Mouse (Mus musculus) kidney, postnatal 10 days (tissue): ENCODE results near the gene Neurod2.

Experiments
- DNase-seq: peaks from one replicate; pipeline ENCODE4 v3.0.0; 2021; ENCODE audit warnings: mixed read lengths

The Neurod2 gene

DNA sequence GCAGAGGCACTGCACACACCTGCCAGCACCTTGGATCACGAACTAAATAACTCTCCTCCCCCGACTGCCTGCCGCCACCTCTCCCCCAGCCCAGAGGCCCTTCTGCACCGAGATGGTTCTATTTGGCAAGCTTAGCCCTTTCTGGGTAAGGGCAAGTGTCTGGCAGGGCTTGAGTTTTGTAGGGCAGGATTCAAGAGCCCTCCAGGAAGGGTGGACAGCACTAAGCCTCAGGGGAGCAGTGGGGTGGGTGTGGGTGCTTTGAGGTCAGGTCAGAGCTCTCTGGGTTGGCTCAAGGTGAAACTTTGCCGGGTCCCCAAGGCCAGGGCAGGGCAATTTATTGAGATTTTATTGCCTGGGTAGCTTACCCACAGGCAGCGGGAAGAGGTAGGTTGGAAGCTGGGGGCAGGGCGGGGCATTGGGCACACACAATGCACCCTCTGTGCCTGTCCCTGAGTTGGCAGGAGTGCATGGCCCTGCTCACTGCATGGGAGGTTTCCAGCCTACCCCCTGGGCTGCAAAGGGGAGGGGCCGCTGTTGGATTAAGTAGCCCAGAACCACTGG is 24.3 kb upstream of the Neurod2 start:
- peak; percentile 27 for DNase-seq

DNA sequence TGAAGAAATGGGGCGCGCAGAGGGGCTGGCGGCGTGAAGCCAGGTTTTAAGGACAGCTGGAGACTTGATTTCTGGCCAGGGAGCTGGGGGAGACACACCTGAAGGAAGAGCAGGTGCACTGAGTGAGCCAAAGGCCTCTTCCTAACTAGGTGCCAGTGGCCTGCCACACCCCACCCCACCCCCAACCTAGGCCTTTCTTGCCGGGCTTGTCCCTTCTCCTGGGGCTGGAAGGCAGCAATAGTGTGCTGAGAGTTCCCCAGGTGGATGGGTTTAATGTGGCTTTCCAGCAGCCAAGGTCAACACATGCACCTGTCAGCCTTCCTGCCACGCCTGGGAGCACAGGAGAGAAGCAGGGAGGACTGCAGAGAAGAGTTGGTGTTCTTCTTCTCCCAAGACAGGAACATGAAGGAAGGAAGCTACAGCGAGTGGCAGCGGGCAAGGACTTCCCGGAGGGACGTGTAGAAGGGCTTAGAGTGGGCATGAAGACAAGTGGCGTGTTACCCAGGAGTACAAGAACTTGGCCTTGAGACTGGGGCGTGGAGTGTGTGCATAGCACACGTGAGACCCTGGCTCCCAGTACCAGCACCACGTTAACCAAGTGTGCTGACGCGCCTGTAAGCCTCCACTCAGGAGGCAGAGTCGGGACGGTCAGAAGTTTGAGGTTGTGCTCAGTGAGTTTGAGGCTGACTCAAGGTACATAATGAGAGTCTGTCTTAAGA is 23.0 kb upstream of the Neurod2 start:
- no peak for DNase-seq

DNA sequence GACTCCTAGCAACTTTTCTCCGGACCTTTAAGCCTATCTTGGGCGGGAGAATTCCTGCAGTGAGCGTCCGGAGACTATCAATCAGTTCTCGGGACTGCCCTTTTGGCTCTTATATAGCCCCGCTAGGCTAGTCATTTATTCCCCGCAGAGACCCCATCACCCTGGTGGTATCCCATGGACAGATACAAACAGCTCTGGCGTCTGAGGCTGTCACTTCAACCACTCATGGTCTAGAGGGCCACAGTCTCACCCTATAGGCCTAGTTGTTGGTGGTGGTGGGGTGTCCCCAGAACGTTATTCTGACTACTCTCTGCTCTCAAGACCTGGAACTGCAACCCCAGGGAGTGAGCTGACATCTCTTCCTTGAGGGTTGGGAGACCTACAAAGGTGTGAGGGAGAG is 19.9 kb upstream of the Neurod2 start:
- no peak for DNase-seq

DNA sequence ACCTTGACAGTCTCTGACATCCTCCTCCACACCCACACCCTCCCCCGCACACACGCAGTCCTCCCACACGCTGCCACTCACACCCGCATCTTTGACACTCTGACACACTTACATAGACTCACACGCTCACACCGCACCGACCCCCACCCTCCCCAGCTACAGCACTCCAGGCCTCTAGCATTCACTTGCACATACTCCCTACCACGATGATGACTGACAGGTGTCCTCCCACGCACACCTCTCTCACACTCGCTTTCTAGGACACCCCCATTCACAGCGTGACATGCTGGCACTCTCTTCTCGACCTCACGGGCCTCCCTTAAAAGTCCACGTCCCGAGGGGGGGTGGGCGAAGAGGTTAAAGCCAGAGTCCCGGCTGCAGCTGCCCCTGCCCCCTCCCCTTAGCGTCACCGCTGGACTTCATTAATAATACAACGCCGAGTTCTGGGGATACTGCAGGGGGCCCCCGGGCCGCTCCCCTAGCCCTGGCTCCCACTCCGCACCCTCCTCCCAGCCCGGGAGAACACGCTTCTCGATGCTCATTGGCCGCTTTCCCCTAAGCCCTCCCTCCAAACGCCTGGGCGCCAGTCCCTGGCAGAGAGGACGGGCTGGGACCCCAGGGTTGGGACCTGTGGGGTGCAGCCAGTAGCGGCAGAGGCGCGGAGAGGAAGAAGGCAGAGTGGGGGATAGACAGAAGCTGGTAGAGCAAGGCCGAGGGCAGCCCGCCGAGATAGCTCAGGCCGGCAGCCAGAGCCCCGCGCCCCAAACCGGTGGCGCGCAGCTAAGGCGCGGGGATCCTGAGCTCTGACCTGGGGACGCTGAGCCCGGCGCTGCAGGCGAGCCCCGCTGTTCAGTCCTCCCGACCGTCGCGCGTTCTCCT is 18.9 kb upstream of the Neurod2 start, which contains the start of gene Ppp1r1b:
TSS of gene Ppp1r1b (plus strand) at position 322 of the 879 bp plus-strand sequence.
- peak; percentile 70 for DNase-seq

DNA sequence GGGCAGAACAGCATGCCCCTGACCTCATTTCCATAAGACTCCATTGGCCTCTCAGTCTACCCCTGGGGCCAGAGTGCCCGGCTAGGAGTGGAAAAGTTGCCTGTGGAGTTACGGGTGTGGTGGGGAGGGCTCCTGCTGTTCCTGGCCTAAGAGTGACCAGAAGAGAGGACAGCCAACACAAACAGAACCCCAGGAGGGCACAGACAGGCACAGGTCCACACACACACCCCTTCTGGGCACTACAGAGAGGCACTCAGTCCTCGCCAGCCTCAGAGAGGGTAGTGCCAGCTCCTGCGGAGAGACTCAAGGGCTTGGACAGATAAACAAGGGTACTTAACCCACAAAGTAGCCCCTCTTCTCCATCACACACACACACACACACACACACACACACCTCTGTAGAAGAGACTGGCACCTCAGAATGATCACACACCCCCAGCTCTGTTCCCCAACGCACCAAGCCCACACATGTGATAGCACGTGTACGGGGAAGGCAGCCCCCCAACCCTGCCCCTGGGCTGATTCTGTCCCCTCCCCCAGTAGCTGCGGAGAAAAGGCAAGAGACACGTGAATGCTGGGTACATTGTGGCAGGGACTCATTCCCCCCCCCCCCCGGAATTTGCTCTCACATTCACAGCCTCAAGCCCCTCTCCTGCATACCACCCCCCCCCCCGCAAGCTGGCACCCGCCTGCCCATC is 18.1 kb upstream of the Neurod2 start:
- DNase-seq = no peak

DNA sequence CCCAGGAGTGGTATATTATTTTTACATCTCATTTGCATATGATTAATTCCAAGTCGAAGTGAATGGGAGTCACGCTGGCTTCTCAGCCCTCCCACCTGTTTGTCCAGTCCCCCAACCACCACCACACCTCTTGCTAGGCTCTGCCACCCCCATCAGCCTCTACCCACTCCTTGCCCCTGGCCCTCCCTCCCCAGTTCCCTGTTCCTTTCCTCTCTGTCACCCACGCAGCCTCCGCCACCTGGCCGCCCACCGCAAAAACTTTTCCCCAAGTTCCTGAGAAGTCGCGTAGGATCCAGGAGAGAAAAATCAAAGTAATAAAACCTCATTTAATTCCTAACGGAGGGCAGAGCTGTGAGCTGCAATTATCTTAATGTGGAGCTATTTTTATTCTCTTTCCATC is 16.7 kb upstream of the Neurod2 start:
- DNase-seq = no peak

DNA sequence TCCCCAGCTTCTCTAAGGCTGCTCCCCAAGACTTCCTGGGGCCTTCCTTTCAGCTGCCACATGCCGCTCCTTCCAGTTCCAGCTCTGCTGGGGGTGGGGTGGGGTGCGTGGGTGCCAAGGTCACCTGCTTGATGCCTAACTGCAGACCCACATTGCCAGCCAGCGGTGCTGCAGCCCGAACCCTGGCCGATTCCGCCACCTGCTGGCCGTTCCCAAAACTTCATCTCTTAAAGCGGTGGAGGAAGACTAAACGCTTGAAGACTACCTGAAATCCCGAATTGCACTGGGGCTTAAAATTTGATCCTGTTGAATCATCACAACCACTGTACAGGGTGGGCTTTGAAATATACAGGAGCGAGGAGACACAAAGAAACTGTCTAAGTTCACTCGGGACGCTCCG is 15.8 kb upstream of the Neurod2 start:
- DNase-seq = peak; percentile 88

DNA sequence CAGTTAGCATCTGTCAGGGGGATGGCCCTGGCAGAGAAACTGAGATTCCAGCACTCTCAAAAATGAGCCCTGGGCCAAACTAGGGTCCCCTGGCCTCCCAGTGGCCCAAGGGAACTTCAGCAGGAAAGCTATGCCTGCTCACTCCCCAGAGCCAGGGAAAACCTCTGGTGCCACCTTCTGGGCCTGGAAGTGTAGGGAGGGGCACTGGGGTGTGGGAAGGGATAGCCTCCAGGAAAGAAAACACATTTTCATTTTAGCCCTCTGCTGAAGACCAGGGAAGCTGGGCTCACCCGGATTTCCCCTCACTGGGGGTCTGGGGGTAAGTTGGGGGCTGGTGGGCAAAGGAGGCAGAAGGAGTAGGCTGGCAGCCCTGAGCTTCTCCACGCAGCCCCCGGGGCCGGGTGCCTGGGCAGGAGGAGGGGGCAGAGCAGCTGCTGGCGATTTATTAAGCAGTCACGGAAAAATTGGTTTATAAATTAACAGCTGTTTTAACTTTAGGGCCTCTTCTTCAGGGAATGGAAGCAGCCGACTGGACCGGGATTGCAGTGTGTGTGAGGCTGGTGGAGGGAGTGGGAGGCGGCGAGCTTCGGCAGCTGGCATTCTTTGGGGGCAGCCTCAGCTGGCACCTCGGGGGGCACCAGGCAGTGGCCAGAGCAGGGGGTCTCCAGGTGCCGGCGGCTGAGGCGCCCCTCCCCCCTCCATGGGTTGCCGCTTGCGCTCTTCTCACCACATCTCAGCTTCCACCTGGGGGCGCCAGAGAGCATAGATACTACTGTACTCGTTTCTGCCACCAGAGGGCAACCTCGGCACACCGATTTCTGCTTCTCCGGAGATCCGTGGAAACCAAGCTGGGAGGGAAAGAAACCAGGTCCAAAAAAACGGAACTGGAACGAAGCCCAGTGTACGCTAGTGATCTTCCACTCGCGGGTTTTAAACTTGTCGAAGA is 12.8 kb upstream of the Neurod2 start:
- peak; percentile 95 for DNase-seq

DNA sequence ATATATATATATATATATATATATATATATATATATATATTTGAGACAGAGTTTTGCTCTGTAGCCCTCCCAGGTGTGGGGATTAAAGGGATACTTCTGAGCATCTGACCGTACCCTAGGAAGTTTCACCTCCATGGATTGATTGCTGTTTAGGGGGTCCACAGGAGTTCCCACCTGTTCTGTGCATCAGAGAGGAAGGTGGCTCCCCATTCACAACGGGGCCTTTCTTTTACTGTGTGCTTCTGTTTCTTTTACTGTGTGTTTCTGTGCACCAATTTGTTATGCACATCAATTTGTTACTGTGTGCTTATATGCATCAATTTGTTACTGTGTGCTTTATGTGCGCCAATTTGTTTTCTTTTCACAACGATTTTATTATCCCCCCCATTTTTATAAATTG is 11.7 kb upstream of the Neurod2 start:
- no peak for DNase-seq

DNA sequence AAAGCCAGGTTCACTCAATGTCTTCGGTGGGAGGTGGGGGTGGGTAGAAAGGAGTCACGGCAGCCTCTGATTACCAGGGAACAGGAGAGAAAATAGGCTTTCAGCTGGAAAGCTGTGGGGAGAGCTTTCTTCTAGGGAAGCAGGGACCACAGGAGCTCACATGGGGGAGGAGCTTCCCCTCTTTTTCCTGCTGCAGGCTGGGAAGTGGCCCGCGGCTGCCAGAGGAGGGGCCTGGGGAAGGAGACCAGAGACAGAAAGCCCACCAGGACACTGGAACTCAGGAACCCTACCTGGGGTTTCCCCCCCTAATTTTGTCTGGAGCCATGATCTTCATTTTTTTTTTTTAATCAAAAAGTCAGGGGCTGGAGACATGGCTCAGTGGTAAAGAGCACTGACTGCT is 11.1 kb upstream of the Neurod2 start:
- DNase-seq = no peak

DNA sequence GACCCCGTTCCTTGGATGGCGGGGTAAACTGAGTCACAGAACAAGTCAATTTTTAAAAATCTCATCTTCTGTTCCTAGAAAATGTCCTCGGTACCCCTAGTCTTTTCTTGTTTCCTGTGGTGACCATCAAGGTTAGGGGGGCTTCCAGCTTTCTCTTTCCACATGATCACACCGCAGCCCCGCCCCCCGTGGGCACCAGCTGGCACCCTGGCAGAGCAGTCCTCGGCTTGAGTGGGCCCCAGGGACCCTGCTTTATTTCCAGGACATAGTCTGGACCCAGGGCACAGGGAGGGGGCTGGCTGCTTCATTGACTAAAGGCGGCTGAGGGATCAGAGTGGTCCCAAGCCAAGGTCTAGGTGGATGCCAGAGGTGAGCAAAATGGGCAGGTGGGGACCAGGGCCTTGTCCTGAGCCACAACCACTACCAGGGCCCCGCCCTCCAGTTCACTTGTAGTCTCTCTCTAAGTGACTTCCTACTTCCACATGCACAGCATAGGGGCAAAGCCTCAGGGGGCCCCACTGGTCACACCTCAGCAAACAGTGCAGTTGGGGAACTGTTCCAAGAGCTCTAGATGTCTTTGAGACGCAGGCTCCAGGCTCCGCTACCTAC is 10.3 kb upstream of the Neurod2 start:
- no peak for DNase-seq

DNA sequence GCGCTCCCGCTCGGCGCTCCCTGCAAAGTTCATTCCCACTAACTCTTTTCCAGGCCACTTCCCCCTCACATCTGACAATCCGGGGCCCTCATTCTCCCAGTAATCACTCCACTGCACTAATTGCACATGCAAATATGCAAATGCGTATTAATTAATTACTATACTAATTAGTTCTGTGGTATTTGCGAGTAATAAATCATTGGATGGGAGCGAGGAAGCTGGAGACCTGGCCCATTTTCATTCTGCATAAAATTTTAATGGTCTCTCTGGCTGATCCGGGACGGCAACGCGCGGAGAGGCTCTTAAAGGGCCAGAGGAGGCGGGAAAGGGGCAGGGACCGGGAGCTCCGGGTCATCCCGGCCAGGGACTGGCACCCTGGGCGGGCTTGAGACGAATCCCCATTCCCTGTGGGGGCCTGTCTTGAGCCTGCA is 9.6 kb upstream of the Neurod2 start:
- peak; percentile 44 for DNase-seq

DNA sequence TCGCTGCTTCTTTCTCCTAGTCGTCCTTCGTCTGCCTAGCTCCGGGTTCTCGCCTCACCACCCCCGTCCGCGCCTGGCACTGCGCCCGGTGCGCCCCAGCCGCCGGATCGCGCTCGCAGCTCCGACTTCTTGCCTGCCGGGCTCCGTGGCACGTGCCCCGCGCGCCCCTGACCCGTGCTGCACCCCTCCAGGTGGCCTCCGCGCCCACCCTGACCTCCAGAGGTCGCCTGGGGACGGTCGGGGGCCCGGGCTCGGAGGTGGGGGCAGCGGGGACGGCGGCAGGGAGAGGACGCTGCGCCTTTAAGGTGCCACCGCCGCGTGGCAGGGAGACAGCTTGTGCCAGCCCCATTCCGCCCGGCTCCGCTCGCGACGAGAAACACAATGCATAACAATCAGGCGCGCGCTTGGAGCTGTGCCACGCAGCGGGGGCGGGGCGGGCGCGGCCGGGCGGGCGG is 9.1 kb upstream of the Neurod2 start:
- peak; percentile 72 for DNase-seq

DNA sequence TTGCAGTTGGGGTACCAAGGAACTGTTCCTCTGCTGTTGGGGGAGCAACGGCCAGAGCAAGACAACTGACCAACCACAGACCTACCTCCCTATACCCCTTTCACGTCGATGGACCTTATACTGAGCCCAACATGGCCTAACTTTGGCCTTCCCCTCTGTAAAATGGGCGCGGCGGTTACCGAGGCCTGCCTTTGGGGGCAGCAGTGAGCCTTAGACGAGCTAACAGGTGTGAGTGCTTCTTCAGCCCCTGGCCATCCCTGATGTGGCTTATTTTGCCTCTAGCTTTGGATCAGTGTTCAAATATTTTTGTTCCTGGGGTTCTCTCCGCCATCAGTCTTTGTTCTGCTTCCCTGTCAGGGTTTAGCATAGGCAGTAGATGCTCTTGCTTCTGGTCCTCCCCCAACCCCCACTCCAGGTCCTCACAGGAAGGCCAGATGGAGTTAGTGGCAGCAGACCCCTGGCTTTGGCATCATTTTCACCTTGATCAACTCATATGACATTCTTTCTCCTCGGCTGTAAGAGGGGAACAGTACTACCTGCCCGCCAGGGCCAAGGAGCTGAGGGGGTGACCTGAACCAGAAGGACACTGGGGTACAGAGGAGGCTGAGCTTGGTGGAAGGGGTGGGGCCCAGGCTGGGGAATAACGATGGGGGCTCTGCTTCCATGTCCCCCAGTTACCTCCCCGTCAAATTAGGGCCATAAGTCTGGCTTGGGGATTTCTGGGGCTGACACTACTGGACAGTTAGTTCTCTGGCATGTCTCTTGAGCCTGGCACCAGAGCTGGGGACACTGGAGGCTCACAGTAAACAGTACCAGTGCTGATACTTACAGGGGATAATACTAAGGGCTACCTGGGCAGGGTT is 7.0 kb upstream of the Neurod2 start:
- no peak for DNase-seq

DNA sequence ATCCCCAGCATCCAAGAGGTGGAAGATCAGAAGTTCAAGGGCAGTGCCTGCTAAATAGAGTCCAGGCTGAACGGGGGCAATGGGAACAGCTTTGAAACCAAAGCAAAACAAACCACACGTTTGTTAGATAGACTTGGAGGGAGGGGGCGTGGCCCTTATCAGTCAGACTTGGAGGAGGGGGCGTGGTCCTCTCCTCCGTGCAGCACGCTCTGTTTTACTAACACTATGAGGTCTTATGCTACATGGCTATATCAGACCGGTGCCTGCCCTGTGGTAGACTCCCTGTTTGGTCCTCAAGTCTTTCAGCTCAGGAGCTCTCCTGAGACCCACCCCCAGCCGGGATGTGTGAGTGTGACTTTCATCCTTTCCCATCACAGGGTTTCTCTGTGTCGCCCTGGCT is 5.8 kb upstream of the Neurod2 start:
- no peak for DNase-seq

DNA sequence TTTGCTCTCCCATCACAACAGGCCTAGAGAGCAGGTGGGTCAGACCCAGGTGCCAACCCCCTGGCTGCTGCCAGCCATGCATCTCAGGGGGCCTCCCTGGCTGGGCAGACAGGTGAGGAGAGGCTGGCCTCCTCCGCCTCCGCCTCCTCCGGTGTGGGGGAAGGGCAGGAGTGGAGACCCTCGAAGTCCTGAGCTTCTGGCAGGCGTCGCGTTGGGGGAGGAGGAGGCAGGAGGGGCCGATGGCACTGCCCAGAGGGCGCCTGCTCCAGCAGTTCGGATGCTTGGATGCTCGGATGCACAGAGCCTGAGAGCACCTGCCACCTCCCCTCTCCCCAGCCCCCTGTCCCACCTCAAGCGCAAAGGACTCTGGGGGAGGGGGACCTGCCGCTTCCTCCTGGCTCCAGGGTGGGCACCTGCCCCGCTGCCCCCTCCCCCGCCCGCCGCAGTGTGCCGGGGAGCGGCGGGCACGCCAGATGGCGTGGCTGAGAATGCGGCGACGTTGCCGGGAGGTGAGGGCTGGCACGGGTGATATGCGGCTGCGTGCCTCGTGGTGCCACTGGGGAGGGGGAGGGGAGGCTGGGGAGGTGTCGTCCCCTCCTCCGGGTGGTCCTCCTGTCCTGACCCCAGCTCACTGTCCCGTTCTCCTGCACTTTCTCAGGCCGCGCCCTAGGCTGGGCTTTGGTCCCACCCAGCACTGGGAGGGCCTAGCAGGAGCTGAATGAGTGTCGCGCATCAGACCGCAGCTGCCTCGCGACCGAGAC is 4.7 kb upstream of the Neurod2 start:
- no peak for DNase-seq

DNA sequence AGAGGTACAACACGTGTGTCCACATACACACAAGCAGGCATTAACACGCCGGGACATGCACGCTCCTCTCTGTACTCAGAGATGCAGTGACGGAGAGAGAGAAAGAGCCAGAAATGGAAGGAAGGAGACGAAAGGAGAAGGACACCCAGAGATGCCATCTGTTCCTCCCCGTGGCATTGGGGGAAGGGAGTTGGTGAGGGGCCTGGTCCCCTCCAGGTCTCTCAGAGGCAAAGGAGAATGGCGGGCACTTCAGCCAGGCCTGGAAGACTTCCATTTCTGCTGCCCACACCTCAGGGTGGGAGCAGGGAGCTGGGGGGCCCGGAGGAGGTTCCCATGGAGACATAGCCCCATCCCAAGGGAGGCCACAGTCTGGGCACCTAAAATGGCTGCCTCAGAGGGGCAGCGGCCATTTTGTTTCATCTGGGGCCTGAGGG is 3.8 kb upstream of the Neurod2 start:
- no peak for DNase-seq

DNA sequence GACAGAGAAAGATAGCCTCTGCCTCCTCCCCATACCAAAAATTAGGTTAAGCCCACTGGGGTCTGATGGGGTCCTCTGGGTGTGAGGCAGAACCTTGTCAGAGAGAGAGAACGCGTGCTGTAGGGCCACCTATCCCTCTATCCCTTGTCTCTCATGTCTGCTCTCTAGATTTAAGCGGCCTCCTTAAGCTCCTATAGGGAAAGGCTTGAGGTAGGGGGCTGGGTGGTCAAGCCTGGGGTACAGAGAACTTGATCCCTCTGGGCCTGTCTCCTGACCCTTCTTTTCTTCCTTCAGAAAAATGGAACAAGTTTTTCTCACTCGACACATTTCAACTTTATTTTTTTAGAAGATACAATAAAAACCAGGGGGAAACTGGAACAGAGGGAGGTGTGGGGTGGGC is 3.4 kb upstream of the Neurod2 start:
- DNase-seq = no peak

DNA sequence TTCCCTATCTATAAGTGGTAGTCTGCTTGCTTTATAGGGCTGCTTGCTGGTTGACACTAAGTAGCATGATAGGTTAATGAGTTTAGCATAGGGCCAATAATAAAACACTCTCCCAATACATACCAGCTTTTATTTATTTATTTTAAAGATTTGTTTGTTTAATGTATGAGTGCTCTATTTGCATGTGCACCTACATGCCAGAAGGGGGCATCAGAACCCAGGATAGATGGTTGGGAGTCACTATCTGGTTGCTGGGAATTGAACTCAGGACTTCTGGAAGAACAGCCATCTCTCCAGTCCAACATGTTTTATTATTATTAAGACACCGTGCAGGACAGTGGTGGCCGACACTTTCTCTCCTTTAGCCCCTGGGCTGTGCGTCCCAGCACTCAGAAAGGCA is 2.7 kb upstream of the Neurod2 start:
- DNase-seq = no peak

DNA sequence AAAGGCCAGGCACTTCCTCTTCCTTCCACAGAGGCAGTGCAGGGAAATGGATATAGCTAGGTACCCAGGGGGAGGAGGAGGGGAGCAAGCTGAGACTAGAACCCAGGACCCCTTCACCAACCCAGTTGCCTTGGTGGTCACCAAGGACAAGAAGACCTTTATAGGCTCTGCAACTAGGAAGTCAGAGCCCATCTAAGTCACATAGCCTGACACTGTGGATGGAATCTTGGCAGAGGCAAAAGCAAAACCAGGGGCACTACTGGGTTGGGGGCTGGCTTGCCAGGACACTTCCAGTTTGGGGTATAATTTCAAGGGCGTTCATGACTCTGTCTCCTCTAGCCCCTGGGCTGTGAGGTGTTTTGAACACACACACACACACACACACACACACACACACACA is 2.0 kb upstream of the Neurod2 start:
- no peak for DNase-seq
